Mouse (Mus musculus) layer of hippocampus, adult 11-12 months (tissue): ENCODE measurements around the gene Dlgap1.

Experiments used
- DNase-seq: peaks from one replicate; pipeline ENCODE4 v3.0.0; 2022; ENCODE audit warnings: low spot score

Gene Dlgap1

GRCm38 (mm10) chr17:69969021-69969815 is at the start of gene Dlgap1:
Dlgap1 (plus strand) TSS chr17:69969073.
- peak; percentile 66 for DNase-seq

- DNase-seq, result no peak
Measured at GRCm38 (mm10) chr17:69954936-69955335, 13.9 kb upstream of the Dlgap1 start.

GRCm38 (mm10) chr17:69969816-69970750 is 1.2 kb downstream of the Dlgap1 start:
- peak; percentile 27 for DNase-seq

- DNase-seq, result no peak
Measured at GRCm38 (mm10) chr17:69973081-69973480, 4.2 kb downstream of the Dlgap1 start.

GRCm38 (mm10) chr17:69973991-69974390 is 5.1 kb downstream of the Dlgap1 start:
- no peak for DNase-seq

- DNase-seq, result no peak
Measured at GRCm38 (mm10) chr17:69982236-69982923, 13.5 kb downstream of the Dlgap1 start.

GRCm38 (mm10) chr17:69996406-69996805 is 27.5 kb downstream of the Dlgap1 start:
- DNase-seq, result no peak

- no peak for DNase-seq
Measured at GRCm38 (mm10) chr17:70002026-70002425, 33.2 kb downstream of the Dlgap1 start.

- DNase-seq, result no peak
Measured at GRCm38 (mm10) chr17:70004628-70005027, 35.8 kb downstream of the Dlgap1 start.

GRCm38 (mm10) chr17:70007607-70008006 is 38.7 kb downstream of the Dlgap1 start:
- no peak for DNase-seq

- DNase-seq, result no peak
Measured at GRCm38 (mm10) chr17:70016511-70016910, 47.6 kb downstream of the Dlgap1 start.

- no peak for DNase-seq
Measured at GRCm38 (mm10) chr17:70020376-70020775, 51.5 kb downstream of the Dlgap1 start.

GRCm38 (mm10) chr17:70022618-70023017 is 53.7 kb downstream of the Dlgap1 start:
- DNase-seq, result no peak

GRCm38 (mm10) chr17:70034862-70035261 is 66.0 kb downstream of the Dlgap1 start:
- peak; percentile 25 for DNase-seq

GRCm38 (mm10) chr17:70040751-70041430 is 72.0 kb downstream of the Dlgap1 start:
- peak; percentile 32 for DNase-seq

GRCm38 (mm10) chr17:70068281-70068680 is 99.4 kb downstream of the Dlgap1 start:
- no peak for DNase-seq

- no peak for DNase-seq
Measured at GRCm38 (mm10) chr17:70072066-70072465, 103.2 kb downstream of the Dlgap1 start.

- no peak for DNase-seq
Measured at GRCm38 (mm10) chr17:70088220-70088619, 119.3 kb downstream of the Dlgap1 start.

GRCm38 (mm10) chr17:70090737-70091136 is 121.9 kb downstream of the Dlgap1 start:
- DNase-seq, result no peak

GRCm38 (mm10) chr17:70129151-70129550 is 160.3 kb downstream of the Dlgap1 start:
- no peak for DNase-seq

GRCm38 (mm10) chr17:70169831-70170230 is 201.0 kb downstream of the Dlgap1 start:
- DNase-seq, result no peak
